Mouse (Mus musculus): ENCODE results near the gene Myocd. TPM values are rescaled to one million over a fixed set of nuclear protein-coding genes. Genes with fewer than 3 reads are reported as not detected.

The Myocd gene
- polyA plus RNA-seq, 2 experiments, result 0.39 to 0.50 TPM

- DNase-seq (ENCODE audit: low spot score) (peak; percentile 41), ATAC-seq (ENCODE audit: low FRiP score, low read depth) (peak; percentile 34; the same call in 1 of the 2 replicates)
- no peak overlapping the region for H3K9ac ChIP-seq (ENCODE audit: low read depth, low read length, severe bottlenecking)
- H3K36me3 ChIP-seq (ENCODE audit: control insufficient read depth, insufficient read depth, low read length), result no peaks in the 10 kb centered on the region
- H3K27me3 ChIP-seq (ENCODE audit: control insufficient read depth, insufficient read depth, low read length), result no peaks in the 10 kb centered on the region
- no peak overlapping the region for H3K27ac ChIP-seq (replicated peaks; ENCODE audit: low read depth, low read length)
- H3K4me2 ChIP-seq (replicated peaks; ENCODE audit: low read depth, low read length, severe bottlenecking), result no peak overlapping the region
- H3K9me3 ChIP-seq (ENCODE audit: control insufficient read depth, low read length), result no peaks in the 10 kb centered on the region
- H3K4me1 ChIP-seq (ENCODE audit: control insufficient read depth, insufficient read depth, low read length), result no peaks in the 10 kb centered on the region
- H3K4me3 ChIP-seq (replicated peaks; ENCODE audit: low read length), result no peak overlapping the region
- no peak for TF ChIP-seq POLR2A (IDR thresholded peaks at IDR 0.05; ENCODE audit: borderline replicate concordance, extremely low read depth, insufficient read depth, insufficient read length)
- WGBS, result 67% methylated on average over 9 of the region's 9 CpGs
Measured at GRCm38 (mm10) chr11:65214954-65215629, 54.7 kb downstream of the Myocd start.

DNA sequence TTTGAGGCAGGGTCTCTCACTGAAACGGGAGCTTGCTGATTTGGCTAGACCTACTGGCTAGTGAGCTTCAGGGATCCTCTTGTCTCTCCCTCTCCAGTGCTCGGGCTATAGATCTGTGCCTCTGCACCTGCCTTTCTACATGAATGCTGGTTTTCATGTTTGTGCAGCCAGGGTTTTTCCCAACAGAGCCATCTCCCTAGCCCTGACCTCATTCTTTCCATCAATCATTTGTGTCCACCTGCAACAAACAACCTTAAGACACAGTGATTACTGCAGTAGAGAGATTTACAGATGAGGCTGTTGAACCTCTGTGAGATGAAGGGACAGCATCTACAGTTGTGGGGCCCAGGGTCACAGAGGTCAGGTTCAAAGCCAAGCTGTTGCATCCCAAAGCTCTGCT is 56.0 kb downstream of the Myocd start:
- H3K4me2 ChIP-seq (replicated peaks; ENCODE audit: low read depth, low read length, severe bottlenecking), result no peak overlapping the region
- no peak overlapping the region for H3K4me3 ChIP-seq (replicated peaks; ENCODE audit: low read length)
- ATAC-seq (ENCODE audit: low FRiP score, low read depth) (no peak), DNase-seq (ENCODE audit: low spot score) (no peak)
- no peaks in the 10 kb centered on the region for H3K9me3 ChIP-seq (ENCODE audit: control insufficient read depth, low read length)
- H3K9ac ChIP-seq (ENCODE audit: low read depth, low read length, severe bottlenecking), result no peak overlapping the region
- H3K27ac ChIP-seq (replicated peaks; ENCODE audit: low read depth, low read length), result no peak overlapping the region
- WGBS, result 79% methylated on average over 2 of the region's 2 CpGs
- H3K27me3 ChIP-seq (ENCODE audit: control insufficient read depth, insufficient read depth, low read length), result no peaks in the 10 kb centered on the region
- no peak for TF ChIP-seq POLR2A (IDR thresholded peaks at IDR 0.05; ENCODE audit: borderline replicate concordance, extremely low read depth, insufficient read depth, insufficient read length)
- no peaks in the 10 kb centered on the region for H3K36me3 ChIP-seq (ENCODE audit: control insufficient read depth, insufficient read depth, low read length)
- H3K4me1 ChIP-seq (ENCODE audit: control insufficient read depth, insufficient read depth, low read length), result no peaks in the 10 kb centered on the region

DNA sequence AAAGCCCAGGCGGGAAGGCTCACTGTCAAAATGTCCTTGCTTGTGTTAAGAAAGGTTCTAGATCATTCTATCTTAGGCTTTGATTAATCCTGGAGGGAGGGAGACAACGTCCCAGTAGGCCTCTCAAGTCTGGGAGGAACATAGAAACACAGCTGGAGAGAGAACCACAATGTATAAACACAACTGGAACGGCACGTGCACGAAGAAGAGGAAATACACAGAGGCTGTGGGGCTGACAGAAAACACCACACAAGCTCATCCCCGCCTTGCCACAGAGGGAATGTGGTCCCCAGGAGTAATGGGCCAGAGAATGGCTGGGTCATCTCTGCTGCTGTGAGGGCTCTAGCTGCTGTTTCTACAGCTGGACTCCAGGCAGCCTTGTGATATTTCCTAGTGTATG is 58.1 kb downstream of the Myocd start:
- ATAC-seq (ENCODE audit: low FRiP score, low read depth) (no peak), DNase-seq (ENCODE audit: low spot score) (no peak)
- H3K4me2 ChIP-seq (replicated peaks; ENCODE audit: low read depth, low read length, severe bottlenecking), result no peak overlapping the region
- H3K36me3 ChIP-seq (ENCODE audit: control insufficient read depth, insufficient read depth, low read length), result no peaks in the 10 kb centered on the region
- TF ChIP-seq POLR2A (IDR thresholded peaks at IDR 0.05; ENCODE audit: borderline replicate concordance, extremely low read depth, insufficient read depth, insufficient read length), result no peak
- 80% methylated on average over 6 of the region's 6 CpGs for WGBS
- no peak overlapping the region for H3K27ac ChIP-seq (replicated peaks; ENCODE audit: low read depth, low read length)
- H3K4me1 ChIP-seq (ENCODE audit: control insufficient read depth, insufficient read depth, low read length), result no peaks in the 10 kb centered on the region
- no peaks in the 10 kb centered on the region for H3K9me3 ChIP-seq (ENCODE audit: control insufficient read depth, low read length)
- no peak overlapping the region for H3K9ac ChIP-seq (ENCODE audit: low read depth, low read length, severe bottlenecking)
- H3K27me3 ChIP-seq (ENCODE audit: control insufficient read depth, insufficient read depth, low read length), result no peaks in the 10 kb centered on the region
- no peak overlapping the region for H3K4me3 ChIP-seq (replicated peaks; ENCODE audit: low read length)

DNA sequence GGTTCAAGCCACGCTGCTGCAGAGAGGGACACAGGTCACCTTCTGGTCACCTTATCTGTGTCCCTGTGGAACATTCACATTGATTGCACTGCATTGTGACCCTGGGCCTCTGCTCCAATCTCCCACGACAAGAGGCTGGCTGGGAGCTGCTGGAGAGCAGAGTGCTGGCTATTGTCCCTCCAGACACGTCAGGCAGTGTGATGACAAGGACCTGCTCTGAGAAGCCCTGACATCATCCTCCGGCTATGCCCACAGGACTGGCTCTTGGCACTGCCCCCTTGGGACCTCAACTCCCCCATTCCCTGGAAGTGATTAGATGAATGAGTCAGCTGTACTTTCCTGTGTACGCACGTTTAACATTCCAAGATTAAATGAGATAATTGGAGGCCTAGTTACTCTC is 60.3 kb downstream of the Myocd start:
- ATAC-seq (ENCODE audit: low FRiP score, low read depth), result no peak
- 51% methylated on average over 6 of the region's 6 CpGs for WGBS
- Histone ChIP-seq H3K9me3 (ENCODE audit: control insufficient read depth, low read length) (no peaks in the 10 kb centered on the region), H3K27ac (replicated peaks; ENCODE audit: low read depth, low read length) (no peak overlapping the region), H3K4me2 (replicated peaks; ENCODE audit: low read depth, low read length, severe bottlenecking) (no peak overlapping the region), H3K9ac (ENCODE audit: low read depth, low read length, severe bottlenecking) (no peak overlapping the region), H3K36me3 (ENCODE audit: control insufficient read depth, insufficient read depth, low read length) (no peaks in the 10 kb centered on the region), H3K4me1 (ENCODE audit: control insufficient read depth, insufficient read depth, low read length) (no peaks in the 10 kb centered on the region), H3K27me3 (ENCODE audit: control insufficient read depth, insufficient read depth, low read length) (no peaks in the 10 kb centered on the region), H3K4me3 (replicated peaks; ENCODE audit: low read length) (no peak overlapping the region)
- no peak for TF ChIP-seq POLR2A (IDR thresholded peaks at IDR 0.05; ENCODE audit: borderline replicate concordance, extremely low read depth, insufficient read depth, insufficient read length)
- DNase-seq (ENCODE audit: low spot score), result no peak

DNA sequence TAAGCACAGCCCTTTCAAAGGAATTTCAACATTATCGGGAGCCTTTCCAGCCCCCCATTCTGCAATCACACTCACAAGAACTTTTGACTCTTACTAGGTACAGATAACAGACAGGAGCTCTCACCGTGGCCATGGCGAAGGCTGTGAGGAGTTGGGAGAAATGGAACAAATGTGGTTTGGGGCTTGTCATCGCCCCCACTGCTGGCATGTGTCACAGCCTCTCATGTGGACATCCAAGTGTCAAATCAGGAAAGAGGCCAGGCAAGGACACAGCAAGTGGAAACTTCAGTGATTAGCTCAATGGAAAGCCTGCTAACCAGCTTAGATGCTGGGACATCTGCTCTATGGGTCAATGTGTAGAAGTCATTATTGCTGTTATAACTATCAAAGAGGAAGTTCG is 64.5 kb downstream of the Myocd start:
- no peak for TF ChIP-seq POLR2A (IDR thresholded peaks at IDR 0.05; ENCODE audit: borderline replicate concordance, extremely low read depth, insufficient read depth, insufficient read length)
- 87% methylated on average over 5 of the region's 5 CpGs for WGBS

More for the DNA sequence above, 64.5 kb downstream of the Myocd start:
- no peaks in the 10 kb centered on the region for H3K27me3 ChIP-seq (ENCODE audit: control insufficient read depth, insufficient read depth, low read length)
- no peak for DNase-seq (ENCODE audit: low spot score)
- no peaks in the 10 kb centered on the region for H3K36me3 ChIP-seq (ENCODE audit: control insufficient read depth, insufficient read depth, low read length)
- H3K4me3 ChIP-seq (replicated peaks; ENCODE audit: low read length), result no peak overlapping the region
- H3K27ac ChIP-seq (replicated peaks; ENCODE audit: low read depth, low read length), result no peak overlapping the region
- H3K4me1 ChIP-seq (ENCODE audit: control insufficient read depth, insufficient read depth, low read length), result no peaks in the 10 kb centered on the region
- no peak for ATAC-seq (ENCODE audit: low FRiP score, low read depth)
- no peak overlapping the region for H3K9ac ChIP-seq (ENCODE audit: low read depth, low read length, severe bottlenecking)
- H3K4me2 ChIP-seq (replicated peaks; ENCODE audit: low read depth, low read length, severe bottlenecking), result no peak overlapping the region
- no peaks in the 10 kb centered on the region for H3K9me3 ChIP-seq (ENCODE audit: control insufficient read depth, low read length)
